Mouse (Mus musculus) forebrain, embryonic 16.5 days (tissue): ENCODE data around the gene Aars2. TPM values are rescaled to one million over a fixed set of nuclear protein-coding genes. Genes with fewer than 3 reads are reported as not detected.
A peak's percentile ranks its signal among the peaks of the same experiment; 100 is the strongest.

Source experiments
- ATAC-seq: fragments of 200-750 bp; cut with Nextera tagmentation; 2 replicates; pipeline ENCODE4 v1.8.0; 2017; ENCODE audit warnings: mild to moderate bottlenecking, moderate library complexity
- H3K27ac ChIP-seq: fragments of 300-500 bp; sonication (generic); 2 replicates; pipeline ENCODE4 v1.5.1; 2014; ENCODE audit warnings: low read length, control low read depth
- H3K27me3 ChIP-seq: fragments of 300-500 bp; sonication (generic); replicated peaks from 2 replicates; pipeline ENCODE4 v1.6.1; 2014; ENCODE audit warnings: low read length; ENCODE audit not compliant: control insufficient read depth, insufficient read depth
- H3K36me3 ChIP-seq: fragments of 300-500 bp; sonication (generic); 2 replicates; pipeline ENCODE4 v1.6.1; 2014; ENCODE audit not compliant: control insufficient read depth, insufficient read depth
- H3K4me1 ChIP-seq: fragments of 300-500 bp; sonication (generic); replicated peaks from 2 replicates; pipeline ENCODE4 v1.6.1; 2014; ENCODE audit warnings: low read length; ENCODE audit not compliant: control insufficient read depth, insufficient read depth
- H3K4me2 ChIP-seq: fragments of 300-500 bp; sonication (generic); 2 replicates; pipeline ENCODE4 v1.6.1; 2014; ENCODE audit warnings: mild to moderate bottlenecking, low read length, control low read depth
- H3K4me3 ChIP-seq: fragments of 300-500 bp; sonication (generic); replicated peaks from 2 replicates; pipeline ENCODE4 v1.5.1; 2014; ENCODE audit warnings: mild to moderate bottlenecking, low read length, control low read depth
- H3K9ac ChIP-seq: fragments of 300-500 bp; sonication (generic); replicated peaks from 2 replicates; pipeline ENCODE4 v1.6.1; 2014; ENCODE audit warnings: low read depth, low read length, control low read depth
- H3K9me3 ChIP-seq: fragments of 300-500 bp; sonication (generic); 2 replicates; pipeline ENCODE4 v1.6.1; 2016; ENCODE audit warnings: low read length; ENCODE audit not compliant: control insufficient read depth
- WGBS: fragments of 180-500 bp; shearing (Covaris S2); extraction: QIAGEN DNeasy Blood & Tissue Kit; methylation state at CpG from one replicate; pipeline ENCODE4 v1.1.7; 2014; 5-methylcytosine and 5-hydroxymethylcytosine counted together
- polyA plus RNA-seq: library from polyadenylated mRNA; unstranded; fragments of >200 nt; fragmentation: Nextera tagmentation; extraction: Ambion mirVana; gene quantifications from 2 replicates; pipeline ENCODE4 v1.2.1, GENCODE M21; 2015

The Aars2 gene
- polyA plus RNA-seq, 1 experiment from 2014 or later = 19.1 TPM

DNA sequence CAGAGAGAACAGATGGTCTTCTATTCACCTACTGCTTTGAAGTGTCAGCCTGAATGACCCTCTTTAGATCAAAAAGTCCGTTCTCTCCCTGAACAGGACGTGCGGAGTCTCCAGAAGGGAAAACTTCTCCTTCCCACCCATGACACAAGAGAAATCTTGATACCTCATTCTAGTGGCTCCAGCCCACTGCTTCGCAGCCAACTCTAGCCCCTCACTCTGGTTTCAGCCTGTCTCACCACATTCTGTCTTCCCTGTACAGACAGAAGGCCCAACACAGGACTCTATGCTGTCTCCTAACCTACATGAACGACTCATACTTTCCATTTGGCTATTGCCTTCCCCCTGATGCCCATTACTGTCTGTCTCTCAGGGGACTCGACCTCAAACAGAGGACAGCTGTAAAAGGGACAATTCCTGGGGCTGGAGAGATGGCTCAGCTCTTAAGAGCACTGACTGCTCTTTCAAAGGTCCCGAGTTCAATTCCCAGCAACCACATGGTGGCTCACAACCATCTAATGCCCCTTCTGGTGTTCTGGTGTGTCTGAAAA is 44.7 kb downstream of the Aars2 start:
- peaks cover 4% of the 10 kb centered on the region for H3K36me3 ChIP-seq
- 49% methylated on average over 7 of the region's 7 CpGs for whole genome bisulfite sequencing
- no peak overlapping the region for H3K9ac ChIP-seq
- peaks cover 22% of the 10 kb centered on the region for H3K4me1 ChIP-seq
- H3K27me3 ChIP-seq = no peaks in the 10 kb centered on the region; the same call in 1 of the 2 replicates
- ATAC-seq = no peak
- no peak overlapping the region for H3K4me3 ChIP-seq
- no peak overlapping the region for H3K27ac ChIP-seq
- no peak overlapping the region for H3K4me2 ChIP-seq
- H3K9me3 ChIP-seq = no peaks in the 10 kb centered on the region

DNA sequence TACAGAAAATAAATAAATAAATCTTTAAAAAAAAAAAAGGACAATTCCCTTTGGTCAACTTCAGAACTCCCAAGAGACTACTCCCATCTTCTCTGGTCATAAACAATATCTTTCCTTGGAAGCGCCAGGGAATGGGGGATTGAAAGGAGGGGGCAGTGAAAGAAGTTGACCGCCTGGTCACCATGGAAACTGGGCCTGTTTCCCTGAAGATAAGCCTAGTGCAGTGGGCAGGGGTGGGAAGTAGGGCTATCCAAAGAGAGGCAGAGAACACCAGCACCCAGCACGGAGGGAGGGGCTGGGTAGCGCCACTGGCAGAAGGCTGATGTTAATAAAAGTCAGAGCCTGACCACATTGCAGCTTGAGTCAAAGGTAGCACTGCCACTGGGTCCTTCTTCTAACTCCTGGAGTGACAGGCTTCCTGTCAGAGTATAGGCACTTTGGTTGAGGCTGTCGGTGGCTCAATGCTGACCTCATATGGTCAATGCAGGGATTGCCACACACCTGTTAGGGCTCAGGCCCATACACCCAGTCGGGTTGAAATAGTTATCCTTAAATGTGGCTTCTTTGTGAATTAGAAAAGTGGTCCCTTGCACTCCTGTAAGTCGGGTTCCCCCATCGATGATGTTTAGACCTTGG is 45.3 kb downstream of the Aars2 start:
- H3K9ac ChIP-seq = no peak overlapping the region
- ATAC-seq = peak; percentile 16; the same call in 1 of the 2 replicates
- no peak overlapping the region for H3K4me2 ChIP-seq
- peaks cover 4% of the 10 kb centered on the region; the same call in 1 of the 2 replicates for H3K27me3 ChIP-seq
- no peaks in the 10 kb centered on the region for H3K36me3 ChIP-seq
- H3K9me3 ChIP-seq = no peaks in the 10 kb centered on the region
- no peak overlapping the region for H3K4me3 ChIP-seq
- H3K4me1 ChIP-seq = peaks cover 25% of the 10 kb centered on the region
- 2% methylated on average over 8 of the region's 8 CpGs for WGBS
- H3K27ac ChIP-seq = no peak overlapping the region

DNA sequence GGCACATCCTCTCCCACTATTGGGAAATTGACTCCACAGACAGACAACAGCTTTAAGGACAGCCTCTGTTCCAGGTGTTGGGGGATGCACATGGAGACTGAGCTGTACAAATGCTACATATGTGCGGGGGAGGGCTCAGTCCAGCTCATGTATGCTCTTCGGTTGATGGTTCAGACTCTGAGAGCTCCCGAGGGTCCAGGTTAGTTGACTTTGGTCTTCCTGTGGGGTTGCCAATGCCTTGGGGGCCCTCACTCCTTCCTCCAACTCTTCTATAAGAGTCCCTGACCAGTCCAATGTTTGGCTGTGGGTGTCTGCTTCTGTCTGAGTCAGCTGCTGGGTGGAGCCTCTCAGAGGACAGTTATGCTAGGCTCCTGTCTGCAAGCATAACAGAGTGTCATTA is 46.4 kb downstream of the Aars2 start:
- H3K36me3 ChIP-seq = no peaks in the 10 kb centered on the region
- H3K27me3 ChIP-seq = peaks cover 6% of the 10 kb centered on the region; the same call in 1 of the 2 replicates
- H3K4me3 ChIP-seq = no peak overlapping the region
- no peak overlapping the region for H3K9ac ChIP-seq
- WGBS = 90% methylated on average over 3 of the region's 3 CpGs
- no peak for ATAC-seq
- H3K27ac ChIP-seq = no peak overlapping the region
- H3K4me1 ChIP-seq = peaks cover 16% of the 10 kb centered on the region
- H3K9me3 ChIP-seq = no peaks in the 10 kb centered on the region
- no peak overlapping the region for H3K4me2 ChIP-seq

DNA sequence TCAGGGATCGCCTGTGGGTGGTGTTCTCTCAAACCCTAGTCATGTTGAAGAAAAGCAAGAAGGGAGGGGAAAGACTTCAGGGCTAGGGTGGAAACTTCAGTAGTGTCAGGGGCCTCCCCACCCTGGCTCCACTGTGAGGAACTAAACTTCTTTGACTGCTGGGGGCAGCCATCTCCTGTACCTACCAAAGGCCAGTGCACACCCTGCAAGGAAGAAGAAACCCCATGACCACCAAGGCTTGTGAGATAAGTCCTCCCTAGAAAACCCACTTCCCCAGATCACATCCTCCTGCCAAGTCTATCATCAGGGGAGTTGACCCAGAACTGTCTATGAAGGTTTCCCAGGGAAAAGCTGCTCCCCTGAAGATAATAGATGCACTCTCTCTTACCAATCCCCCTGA is 47.8 kb downstream of the Aars2 start:
- Histone ChIP-seq H3K4me1 (peaks cover 16% of the 10 kb centered on the region), H3K36me3 (no peaks in the 10 kb centered on the region), H3K4me3 (no peak overlapping the region), H3K9ac (no peak overlapping the region), H3K27ac (no peak overlapping the region), H3K4me2 (no peak overlapping the region), H3K27me3 (peaks cover 6% of the 10 kb centered on the region; the same call in 1 of the 2 replicates), H3K9me3 (no peaks in the 10 kb centered on the region)
- 60% methylated on average over 1 of the region's 1 CpGs for WGBS
- ATAC-seq = no peak

DNA sequence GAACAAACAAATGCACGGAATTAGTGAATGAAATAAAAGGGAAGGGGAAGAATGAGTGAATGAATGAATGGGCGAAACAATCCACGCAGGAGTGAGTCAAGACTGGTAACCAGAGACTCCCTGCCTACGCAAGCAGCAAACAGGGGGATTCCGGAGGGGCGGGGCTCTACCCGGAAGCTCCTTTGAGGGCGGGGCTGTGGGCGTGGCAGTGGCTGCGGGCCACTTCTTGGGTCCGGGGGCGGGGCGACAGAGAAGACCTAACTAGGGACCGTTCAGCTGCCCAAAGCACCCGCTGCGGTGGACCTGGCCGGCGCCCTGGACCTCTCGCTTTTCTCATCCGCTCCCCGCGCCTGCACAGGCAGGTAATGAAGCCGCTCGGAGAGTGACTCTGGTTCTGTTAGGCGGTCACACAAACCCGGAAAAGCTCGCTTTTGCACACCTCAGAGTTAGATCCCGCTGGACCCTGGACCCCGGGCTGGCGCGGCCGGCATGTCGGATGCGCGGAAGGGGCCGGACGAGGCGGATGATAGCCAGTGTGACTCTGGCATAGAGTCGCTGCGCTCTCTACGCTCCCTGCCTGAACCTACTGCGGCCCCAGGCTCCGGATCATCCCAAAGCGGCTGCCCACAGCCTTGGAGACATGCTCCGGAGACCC is 48.9 kb downstream of the Aars2 start, which contains the start of gene Nfkbie:
Gene Nfkbie (plus strand): TSS at position 252 of the 655 bp plus-strand sequence.
- H3K9ac ChIP-seq = peak within 1 kb of the TSS; percentile 71
- peak within 1 kb of the TSS; percentile 61 for H3K4me3 ChIP-seq
- no peak within 1 kb of the TSS for H3K27ac ChIP-seq
- H3K4me2 ChIP-seq = peak within 1 kb of the TSS; percentile 94
- WGBS = under 1% methylated on average over 45 of the region's 45 CpGs
- peaks cover 11% of the 10 kb centered on the region for H3K4me1 ChIP-seq
- peaks cover 6% of the 10 kb centered on the region; the same call in 1 of the 2 replicates for H3K27me3 ChIP-seq
- no peaks in the 10 kb centered on the region for H3K36me3 ChIP-seq
- no peaks in the 10 kb centered on the region for H3K9me3 ChIP-seq
- ATAC-seq = peak; percentile 80

DNA sequence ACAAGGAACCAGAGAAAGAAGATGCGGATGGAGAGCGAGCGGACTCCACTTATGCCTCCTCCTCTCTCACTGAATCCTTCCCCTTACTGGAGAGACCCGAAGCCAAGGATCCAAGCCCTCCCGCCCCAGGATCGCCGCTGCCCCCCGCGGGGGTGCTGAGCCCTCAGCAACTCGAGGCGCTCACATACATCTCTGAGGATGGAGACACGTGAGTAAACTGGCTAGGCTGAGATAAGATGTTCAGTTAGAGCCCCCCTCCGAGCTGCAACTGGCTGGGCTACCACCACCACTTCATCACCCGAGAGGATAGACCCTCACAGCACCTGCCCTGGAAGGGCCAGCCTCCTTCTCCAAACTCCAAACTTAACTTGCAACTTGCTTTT is 49.5 kb downstream of the Aars2 start:
- peak overlapping the region; percentile 94 for H3K4me2 ChIP-seq
- H3K9me3 ChIP-seq = no peaks in the 10 kb centered on the region
- H3K4me3 ChIP-seq = peak overlapping the region; percentile 61
- peaks cover 6% of the 10 kb centered on the region; the same call in 1 of the 2 replicates for H3K27me3 ChIP-seq
- H3K4me1 ChIP-seq = peaks cover 11% of the 10 kb centered on the region
- WGBS = 2% methylated on average over 14 of the region's 14 CpGs
- H3K9ac ChIP-seq = peak overlapping the region; percentile 71
- no peaks in the 10 kb centered on the region for H3K36me3 ChIP-seq
- H3K27ac ChIP-seq = no peak overlapping the region
- no peak for ATAC-seq

DNA sequence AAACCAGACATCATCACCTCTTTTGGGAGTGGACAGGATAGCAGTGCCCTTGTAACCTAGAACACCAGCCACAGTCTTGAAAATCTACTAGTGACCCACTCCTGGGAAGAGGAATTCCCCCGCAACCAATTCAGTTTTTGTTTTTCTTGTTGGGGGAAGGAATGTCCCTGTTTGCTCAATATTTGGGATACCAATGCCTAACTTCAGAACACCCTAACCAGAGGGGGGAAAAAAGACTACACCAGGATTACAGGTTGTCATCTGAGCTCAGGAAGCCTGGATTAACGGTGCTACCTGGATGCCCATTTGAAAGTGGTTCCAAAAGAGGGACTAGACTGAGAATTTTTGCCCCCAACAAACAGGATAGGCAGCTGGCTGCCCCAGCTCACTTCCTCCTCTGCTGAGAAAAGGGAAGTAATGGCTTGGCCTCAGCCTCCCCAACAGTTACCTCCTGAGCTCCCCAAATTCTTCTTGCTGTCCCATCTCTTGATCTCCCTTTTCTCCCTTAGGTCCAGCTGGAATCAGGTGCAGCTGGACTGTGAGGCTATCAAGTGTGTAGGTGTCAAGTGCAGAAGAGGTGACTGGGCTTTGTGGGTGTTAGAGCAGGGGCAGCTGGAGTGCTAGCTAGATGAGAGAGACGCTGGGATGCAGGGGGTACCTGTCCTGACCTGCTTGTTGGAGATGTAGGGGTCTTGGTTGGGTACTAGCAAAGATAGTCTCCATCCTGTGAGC is 50.0 kb downstream of the Aars2 start:
- Histone ChIP-seq H3K27ac (no peak overlapping the region), H3K9ac (no peak overlapping the region), H3K27me3 (peaks cover 6% of the 10 kb centered on the region; the same call in 1 of the 2 replicates), H3K4me2 (peak overlapping the region; percentile 94), H3K4me1 (peaks cover 11% of the 10 kb centered on the region), H3K4me3 (no peak overlapping the region; the same call in 1 of the 2 replicates), H3K9me3 (no peaks in the 10 kb centered on the region), H3K36me3 (no peaks in the 10 kb centered on the region)
- no peak for ATAC-seq
- 71% methylated on average over 3 of the region's 3 CpGs for WGBS

DNA sequence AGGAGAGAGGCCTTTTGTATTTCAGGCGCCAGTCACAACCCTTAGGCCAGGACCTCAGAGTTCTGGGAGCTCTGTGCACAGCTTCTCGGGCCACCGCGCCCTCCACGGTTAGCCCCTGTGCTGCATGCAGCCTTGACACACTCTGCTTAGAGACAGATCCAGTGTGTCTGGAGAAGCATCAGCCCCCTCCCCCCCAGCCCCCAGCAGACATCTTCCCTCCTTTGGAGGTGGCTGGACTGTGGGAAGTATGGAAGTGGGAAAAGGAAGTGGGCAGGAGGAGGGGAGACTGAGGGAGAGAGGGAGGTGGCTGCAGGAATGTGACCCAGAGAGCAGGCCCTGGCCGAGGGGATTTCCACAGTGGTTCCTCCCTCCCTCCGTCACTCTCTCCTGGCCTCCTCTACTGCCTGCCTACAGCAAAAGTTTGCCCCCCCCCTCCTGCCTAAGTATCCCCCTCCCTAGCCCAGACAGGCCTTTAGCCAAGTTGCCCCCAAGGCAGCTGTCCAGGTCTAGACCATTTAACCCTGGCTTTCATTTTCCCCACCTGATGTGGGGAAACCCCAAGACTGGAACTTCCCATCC is 50.7 kb downstream of the Aars2 start:
- H3K27me3 ChIP-seq = peaks cover 6% of the 10 kb centered on the region; the same call in 1 of the 2 replicates
- ATAC-seq = no peak
- H3K9me3 ChIP-seq = no peaks in the 10 kb centered on the region
- 76% methylated on average over 7 of the region's 7 CpGs for WGBS
- H3K36me3 ChIP-seq = no peaks in the 10 kb centered on the region
- no peak overlapping the region for H3K4me3 ChIP-seq
- no peak overlapping the region for H3K27ac ChIP-seq
- H3K4me2 ChIP-seq = no peak overlapping the region
- peaks cover 8% of the 10 kb centered on the region for H3K4me1 ChIP-seq
- no peak overlapping the region for H3K9ac ChIP-seq
